Mouse (Mus musculus): ENCODE results near the gene Rap1a. TPM values are rescaled to one million over a fixed set of nuclear protein-coding genes. Genes with fewer than 3 reads are reported as not detected.

Gene Rap1a
- 88.2 and 95.4 TPM in 2 replicates for polyA plus RNA-seq (2015; fragmentation: Nextera tagmentation; extraction: Ambion mirVana)

GRCm38 (mm10) chr3:105801191-105802166 lies at the start of gene Rap1a:
TSS of gene Rap1a (minus strand) at chr3:105801336.
- Histone ChIP-seq H3K4me1 (peaks cover 30% of the 10 kb centered on the region), H3K36me3 (no peaks in the 10 kb centered on the region), H3K27ac (replicated peaks) (peak within 1 kb of the TSS; percentile 92), H3K27me3 (replicated peaks) (no peaks in the 10 kb centered on the region), H3K9me3 (replicated peaks) (no peaks in the 10 kb centered on the region), H3K4me2 (peak within 1 kb of the TSS; percentile 87), H3K4me3 (replicated peaks) (peak within 1 kb of the TSS; percentile 67), H3K9ac (replicated peaks) (peak within 1 kb of the TSS; percentile 85)
- peak; percentile 95 for ATAC-seq (ENCODE audit: low FRiP score)
- 21% methylated on average over 42 of the region's 50 CpGs for WGBS

GRCm38 (mm10) chr3:105846294-105847069 lies 45.3 kb upstream of the Rap1a start:
- H3K27me3 ChIP-seq (replicated peaks): no peaks in the 10 kb centered on the region
- no peaks in the 10 kb centered on the region for H3K36me3 ChIP-seq
- no peak overlapping the region for H3K9ac ChIP-seq (replicated peaks)
- H3K9me3 ChIP-seq (replicated peaks): no peaks in the 10 kb centered on the region
- 72% methylated on average over 7 of the region's 7 CpGs for WGBS
- ATAC-seq (ENCODE audit: low FRiP score): no peak
- H3K4me2 ChIP-seq: no peak overlapping the region
- H3K4me1 ChIP-seq: no peaks in the 10 kb centered on the region
- H3K27ac ChIP-seq (replicated peaks): no peak overlapping the region
- H3K4me3 ChIP-seq (replicated peaks): no peak overlapping the region

- no peaks in the 10 kb centered on the region for H3K9me3 ChIP-seq (replicated peaks)
- H3K4me3 ChIP-seq (replicated peaks): no peak overlapping the region
- H3K4me2 ChIP-seq: no peak overlapping the region
- no peak overlapping the region for H3K27ac ChIP-seq (replicated peaks)
- 90% methylated on average over 4 of the region's 4 CpGs for WGBS
- no peak for ATAC-seq (ENCODE audit: low FRiP score)
- H3K36me3 ChIP-seq: no peaks in the 10 kb centered on the region
- H3K27me3 ChIP-seq (replicated peaks): no peaks in the 10 kb centered on the region
- no peaks in the 10 kb centered on the region for H3K4me1 ChIP-seq
- no peak overlapping the region for H3K9ac ChIP-seq (replicated peaks)
Observed at GRCm38 (mm10) chr3:105839836-105840235, 38.7 kb upstream of the Rap1a start.

GRCm38 (mm10) chr3:105838655-105839054 lies 37.5 kb upstream of the Rap1a start:
- WGBS: 85% methylated on average over 3 of the region's 3 CpGs
- H3K9ac ChIP-seq (replicated peaks): no peak overlapping the region
- no peaks in the 10 kb centered on the region for H3K9me3 ChIP-seq (replicated peaks)
- no peaks in the 10 kb centered on the region for H3K4me1 ChIP-seq
- H3K36me3 ChIP-seq: no peaks in the 10 kb centered on the region
- no peak overlapping the region for H3K27ac ChIP-seq (replicated peaks)
- no peak overlapping the region for H3K4me3 ChIP-seq (replicated peaks)
- no peaks in the 10 kb centered on the region for H3K27me3 ChIP-seq (replicated peaks)
- no peak for ATAC-seq (ENCODE audit: low FRiP score)
- H3K4me2 ChIP-seq: no peak overlapping the region

GRCm38 (mm10) chr3:105836883-105837282 lies 35.7 kb upstream of the Rap1a start:
- no peak overlapping the region for H3K9ac ChIP-seq (replicated peaks)
- H3K4me2 ChIP-seq: no peak overlapping the region
- H3K27me3 ChIP-seq (replicated peaks): no peaks in the 10 kb centered on the region
- no peaks in the 10 kb centered on the region for H3K4me1 ChIP-seq
- WGBS: 94% methylated on average over 3 of the region's 3 CpGs
- no peak overlapping the region for H3K27ac ChIP-seq (replicated peaks)
- H3K9me3 ChIP-seq (replicated peaks): no peaks in the 10 kb centered on the region
- H3K36me3 ChIP-seq: no peaks in the 10 kb centered on the region
- H3K4me3 ChIP-seq (replicated peaks): no peak overlapping the region
- no peak for ATAC-seq (ENCODE audit: low FRiP score)

- Histone ChIP-seq H3K36me3 (no peaks in the 10 kb centered on the region), H3K9ac (replicated peaks) (no peak overlapping the region), H3K4me1 (no peaks in the 10 kb centered on the region), H3K4me3 (replicated peaks) (no peak overlapping the region), H3K9me3 (replicated peaks) (no peaks in the 10 kb centered on the region), H3K4me2 (no peak overlapping the region), H3K27ac (replicated peaks) (no peak overlapping the region), H3K27me3 (replicated peaks) (no peaks in the 10 kb centered on the region)
- 65% methylated on average over 3 of the region's 3 CpGs for WGBS
- no peak for ATAC-seq (ENCODE audit: low FRiP score)
Observed at GRCm38 (mm10) chr3:105835875-105836274, 34.7 kb upstream of the Rap1a start.

- no peaks in the 10 kb centered on the region for H3K27me3 ChIP-seq (replicated peaks)
- 95% methylated on average over 3 of the region's 3 CpGs for WGBS
- ATAC-seq (ENCODE audit: low FRiP score): no peak
Observed at GRCm38 (mm10) chr3:105831584-105831983, 30.4 kb upstream of the Rap1a start.

GRCm38 (mm10) chr3:105825501-105826161 lies 24.5 kb upstream of the Rap1a start:
- Histone ChIP-seq H3K4me3 (replicated peaks) (no peak overlapping the region), H3K4me2 (no peak overlapping the region), H3K36me3 (no peaks in the 10 kb centered on the region), H3K9me3 (replicated peaks) (no peaks in the 10 kb centered on the region), H3K27me3 (replicated peaks) (no peaks in the 10 kb centered on the region), H3K27ac (replicated peaks) (no peak overlapping the region), H3K9ac (replicated peaks) (no peak overlapping the region), H3K4me1 (no peaks in the 10 kb centered on the region)
- WGBS: 72% methylated on average over 7 of the region's 7 CpGs
- no peak for ATAC-seq (ENCODE audit: low FRiP score)

More at GRCm38 (mm10) chr3:105831584-105831983, 30.4 kb upstream of the Rap1a start:
- H3K27ac ChIP-seq (replicated peaks): no peak overlapping the region
- H3K4me1 ChIP-seq: no peaks in the 10 kb centered on the region
- no peak overlapping the region for H3K4me3 ChIP-seq (replicated peaks)
- H3K9me3 ChIP-seq (replicated peaks): no peaks in the 10 kb centered on the region
- no peak overlapping the region for H3K4me2 ChIP-seq
- H3K36me3 ChIP-seq: no peaks in the 10 kb centered on the region
- no peak overlapping the region for H3K9ac ChIP-seq (replicated peaks)

- Histone ChIP-seq H3K9ac (replicated peaks) (no peak overlapping the region), H3K36me3 (no peaks in the 10 kb centered on the region), H3K4me1 (no peaks in the 10 kb centered on the region), H3K4me3 (replicated peaks) (no peak overlapping the region), H3K27me3 (replicated peaks) (no peaks in the 10 kb centered on the region), H3K4me2 (no peak overlapping the region), H3K9me3 (replicated peaks) (no peaks in the 10 kb centered on the region), H3K27ac (replicated peaks) (no peak overlapping the region)
- WGBS: 59% methylated on average over 2 of the region's 2 CpGs
- no peak for ATAC-seq (ENCODE audit: low FRiP score)
Observed at GRCm38 (mm10) chr3:105824704-105825103, 23.6 kb upstream of the Rap1a start.

- WGBS: 73% methylated on average over 5 of the region's 5 CpGs
- H3K9me3 ChIP-seq (replicated peaks): no peaks in the 10 kb centered on the region
- H3K4me1 ChIP-seq: no peaks in the 10 kb centered on the region
Observed at GRCm38 (mm10) chr3:105824103-105824502, 23.0 kb upstream of the Rap1a start.

GRCm38 (mm10) chr3:105823609-105824008 lies 22.5 kb upstream of the Rap1a start:
- Histone ChIP-seq H3K36me3 (no peaks in the 10 kb centered on the region), H3K27me3 (replicated peaks) (no peaks in the 10 kb centered on the region), H3K4me2 (no peak overlapping the region), H3K9ac (replicated peaks) (no peak overlapping the region), H3K9me3 (replicated peaks) (no peaks in the 10 kb centered on the region), H3K4me1 (no peaks in the 10 kb centered on the region), H3K27ac (replicated peaks) (no peak overlapping the region), H3K4me3 (replicated peaks) (no peak overlapping the region)
- ATAC-seq (ENCODE audit: low FRiP score): no peak

More at GRCm38 (mm10) chr3:105824103-105824502, 23.0 kb upstream of the Rap1a start:
- no peak for ATAC-seq (ENCODE audit: low FRiP score)
- no peaks in the 10 kb centered on the region for H3K27me3 ChIP-seq (replicated peaks)
- no peak overlapping the region for H3K27ac ChIP-seq (replicated peaks)
- H3K4me3 ChIP-seq (replicated peaks): no peak overlapping the region
- no peak overlapping the region for H3K9ac ChIP-seq (replicated peaks)
- H3K36me3 ChIP-seq: no peaks in the 10 kb centered on the region
- no peak overlapping the region for H3K4me2 ChIP-seq
